Mouse (Mus musculus) liver, postnatal 0 days (tissue): ENCODE data around the gene Mta3.

ENCODE experiments used
- CTCF ChIP-seq: sonication (generic); IDR thresholded peaks from 2 replicates; pipeline ENCODE4 v1.5.1; 2016; ENCODE audit warnings: antibody characterized with exemption, low read depth
- EP300 ChIP-seq: IDR thresholded peaks from 2 replicates; pipeline ENCODE4 v1.6.1; 2016; ENCODE audit warnings: antibody characterized with exemption, low read depth, mild to moderate bottlenecking

GRCm38 (mm10) chr17:83849717-83850116 lies 143.8 kb downstream of the Mta3 start:
- TF ChIP-seq CTCF (no peak), EP300 (no peak)
